Mouse (Mus musculus): ENCODE measurements around the gene Gm14418.
"Not testable (repeated sequence)": the region's sequence is repeated elsewhere in the genome, so short reads cannot be mapped to it uniquely, and the experiment has no call there.

- TF ChIP-seq CTCF (IDR thresholded peaks at IDR 0.05; ENCODE audit: low read depth, low read length); TAL1 (conservative IDR thresholded peaks at IDR 0.05; ENCODE audit: low read depth, low read length); POLR2AphosphoS5 (IDR thresholded peaks at IDR 0.05; ENCODE audit: insufficient replicate concordance, low read depth, low read length); GATA1 (IDR thresholded peaks at IDR 0.05; ENCODE audit: borderline replicate concordance, low read length); GATA2 (IDR thresholded peaks at IDR 0.05; ENCODE audit: borderline replicate concordance, low read depth, low read length): not testable (repeated sequence)
These were observed at the start of gene Gm14418 for GRCm38 (mm10) chr2:177398096-177398495.

All from G1E (cell line).